Mouse (Mus musculus) adrenal gland, postnatal 4 days (tissue): ENCODE results near the gene Dohh. TPM values are rescaled to one million over a fixed set of nuclear protein-coding genes. Genes with fewer than 3 reads are reported as not detected.

Experiments used
- DNase-seq, 2 experiments: peaks; one replicate each; pipeline ENCODE4 v3.0.0; 2021 to 2022; ENCODE audit warnings: low spot score in 2 of 2, mixed read lengths in 2 of 2
- microRNA-seq: library from miRNA; unstranded; fragments of <30 nt; microRNA quantifications from one replicate; pipeline ENCODE4 v1.2.0, GENCODE M21; 2021
- total RNA-seq, 2 experiments: library from RNA; stranded (reverse); gene quantifications; 2 replicates each; pipeline ENCODE4 v1.2.3; 2021

Gene Dohh
- total RNA-seq, 2 experiments from 2014 or later: 49.4 to 49.7 TPM

GRCm38 (mm10) chr10:81428507-81428870 is 44.3 kb downstream of the Dohh start:
- no peak for DNase-seq

- DNase-seq: peak; percentile 3
These were observed 44.9 kb downstream of the Dohh start for GRCm38 (mm10) chr10:81429092-81429491.

GRCm38 (mm10) chr10:81429605-81430061 is 45.4 kb downstream of the Dohh start:
- peak; percentile 45 to 73 for DNase-seq

GRCm38 (mm10) chr10:81430141-81430830 is 46.1 kb downstream of the Dohh start:
- DNase-seq: peak; percentile 48 to 59

GRCm38 (mm10) chr10:81430831-81431525 is 46.8 kb downstream of the Dohh start:
- peak; percentile 29 to 34 for DNase-seq

GRCm38 (mm10) chr10:81431526-81432168 is 47.4 kb downstream of the Dohh start:
- DNase-seq: peak; percentile 4 to 10

GRCm38 (mm10) chr10:81432169-81432867 is 48.1 kb downstream of the Dohh start:
- DNase-seq: no peak

- peak; percentile 68 to 84 for DNase-seq
These were observed 48.6 kb downstream of the Dohh start for GRCm38 (mm10) chr10:81432868-81433262.

GRCm38 (mm10) chr10:81433541-81434289 is 49.5 kb downstream of the Dohh start:
- peak; percentile 2 to 4 for DNase-seq

GRCm38 (mm10) chr10:81434361-81435263 is 50.4 kb downstream of the Dohh start:
- peak; percentile 2 to 3 for DNase-seq

- DNase-seq: peak in 1 of 2 experiments; percentile 42
These were observed 51.2 kb downstream of the Dohh start for GRCm38 (mm10) chr10:81435436-81435835.

Small RNAs within 50 kb of the gene (microRNA-seq; reads per million reads assigned to microRNA genes)
- gene Mir1191b (not detected), gene Mir6913 (not detected)

Other genes with a start within 250 kb of the Dohh start
- 10 to 100 TPM; 71.8 to 76.6 TPM for gene Zbtb7a, start 249.2 kb upstream of the Dohh start, total RNA-seq
- gene Pias4, start 216.5 kb upstream of the Dohh start, total RNA-seq: 10 to 100 TPM; 34.0 to 34.4 TPM
- gene Eef2, start 207.8 kb upstream of the Dohh start, total RNA-seq: 1,000 to 10,000 TPM; 1,728 to 1,734 TPM
- gene Dapk3, start 201.4 kb upstream of the Dohh start, total RNA-seq: 10 to 100 TPM; 53.4 to 63.6 TPM
- not detected for gene 4930442H23Rik, start 200.6 kb upstream of the Dohh start, total RNA-seq
- gene Nmrk2, start 182.4 kb upstream of the Dohh start, total RNA-seq: under 1 TPM in 1 of 2 experiments, not detected in 1; 0.20 TPM
- gene Atcay, start 153.6 kb upstream of the Dohh start, total RNA-seq: 1 to 10 TPM; 5.3 to 5.4 TPM
- 10 to 100 TPM; 20.9 to 21.7 TPM for gene Zfr2, start 151.3 kb upstream of the Dohh start, total RNA-seq
- gene Matk, start 131.5 kb upstream of the Dohh start, total RNA-seq: 1 to 10 TPM; 2.9 to 3.0 TPM
- 100 to 1,000 TPM; 107 to 108 TPM for gene Mrpl54, start 117.5 kb upstream of the Dohh start, total RNA-seq
- 10 to 100 TPM; 47.8 to 49.5 TPM for gene Apba3, start 117.5 kb upstream of the Dohh start, total RNA-seq
- gene Tjp3, start 92.8 kb upstream of the Dohh start, total RNA-seq: 1 to 10 TPM; 1.8 to 3.1 TPM
- gene Pip5k1c, start 91.5 kb upstream of the Dohh start, total RNA-seq: 10 to 100 TPM; 65.2 to 71.1 TPM
- gene Cactin, start 63.3 kb upstream of the Dohh start, total RNA-seq: 10 to 100 TPM; 43.8 to 44.4 TPM
- 10 to 100 TPM; 27.3 to 30.6 TPM for gene Tbxa2r, start 55.7 kb upstream of the Dohh start, total RNA-seq
- 1 to 10 TPM; 2.3 to 2.6 TPM for gene Gipc3, start 41.2 kb upstream of the Dohh start, total RNA-seq
- 100 to 1,000 TPM; 107 to 108 TPM for gene Hmg20b, start 33.9 kb upstream of the Dohh start, total RNA-seq
- 10 to 100 TPM; 21.2 to 22.0 TPM for gene Mfsd12, start 26.9 kb upstream of the Dohh start, total RNA-seq
- gene 4930404N11Rik, start 18.6 kb upstream of the Dohh start, total RNA-seq: 1 to 10 TPM; 6.3 to 8.2 TPM
- gene Fzr1, start 5.9 kb upstream of the Dohh start, total RNA-seq: 10 to 100 TPM; 69.1 to 70.7 TPM
- gene Gm48551, start within 50 bp of the Dohh start, total RNA-seq: 1 to 10 TPM; 1.7 to 1.8 TPM
- 1 to 10 TPM; 2.6 to 4.1 TPM for gene Gm48552, start 4.6 kb downstream of the Dohh start, total RNA-seq
- 10 to 100 TPM in 1 of 2 experiments, 1 to 10 TPM in 1; 1.2 to 13.2 TPM for gene Smim24, start 8.6 kb downstream of the Dohh start, total RNA-seq
- gene Nfic, start 71.2 kb downstream of the Dohh start, total RNA-seq: 100 to 1,000 TPM; 120 to 129 TPM
- gene Celf5, start 98.3 kb downstream of the Dohh start, total RNA-seq: 1 to 10 TPM; 3.5 to 4.2 TPM
- 100 to 1,000 TPM; 107 to 117 TPM for gene Ncln, start 112.0 kb downstream of the Dohh start, total RNA-seq
- gene S1pr4, start 115.7 kb downstream of the Dohh start, total RNA-seq: 1 to 10 TPM; 2.0 to 2.7 TPM
- gene Gna15, start 139.8 kb downstream of the Dohh start, total RNA-seq: 1 to 10 TPM in 1 of 2 experiments, under 1 TPM in 1; 0.67 to 1.2 TPM
- 10 to 100 TPM; 74.2 to 74.4 TPM for gene Gna11, start 160.8 kb downstream of the Dohh start, total RNA-seq
- 100 to 1,000 TPM; 639 to 647 TPM for gene Aes, start 175.1 kb downstream of the Dohh start, total RNA-seq
- 10 to 100 TPM; 24.9 to 30.4 TPM for gene Tle2, start 190.1 kb downstream of the Dohh start, total RNA-seq
- 10 to 100 TPM; 12.8 to 20.2 TPM for gene Tle6, start 216.6 kb downstream of the Dohh start, total RNA-seq
- 1 to 10 TPM; 1.1 to 2.1 TPM for gene BC025920, start 221.8 kb downstream of the Dohh start, total RNA-seq
- 10 to 100 TPM; 40.1 to 40.7 TPM for gene Sirt6, start 243.4 kb downstream of the Dohh start, total RNA-seq
- gene Ankrd24, start 244.1 kb downstream of the Dohh start, total RNA-seq: 10 to 100 TPM; 38.7 to 50.5 TPM